Mouse (Mus musculus) thymus, adult 2 months (tissue): ENCODE results near the gene Iqca.

Experiments used
- CTCF ChIP-seq: fragments of 200-500 bp; IDR thresholded peaks from 2 replicates; pipeline ENCODE4 v1.5.1; 2012; ENCODE audit warnings: mild to moderate bottlenecking, control low read depth, low read length, moderate library complexity, borderline replicate concordance; ENCODE audit not compliant: control insufficient read depth, poor library complexity, insufficient read depth; ENCODE audit errors: extremely low read depth
- POLR2A ChIP-seq: fragments of 200-500 bp; IDR thresholded peaks from 2 replicates; pipeline ENCODE4 v1.6.1; 2012; ENCODE audit warnings: mild to moderate bottlenecking, low read length, control low read depth, moderate library complexity; ENCODE audit not compliant: control insufficient read depth, poor library complexity, insufficient read depth; ENCODE audit errors: extremely low read depth

GRCm38 (mm10) chr1:90114586-90114985 is 38.6 kb downstream of the Iqca start:
- no peak for TF ChIP-seq POLR2A
- TF ChIP-seq CTCF, result no peak
